ENCODE assay signal across 12 mouse cellular contexts in genomic region chr6:97431309-97432004, GRCm38 (mm10).
DNase-seq lines count a peak whose midpoint lies in the region; ATAC-seq and TF ChIP-seq lines count a peak whose summit lies in the region.
"Had no signal": no experiment of that assay in that cellular context is flagged by ENCODE, and none has a peak within 500 bp of the region (broad histone marks: within the 10 kb centered on the region; RNA-seq: fewer than 3 reads in every experiment).

No protein-coding gene starts in this region.

- H3K27ac ChIP-seq in left cerebral cortex, adult 2 months: peak overlapping the region; percentile 28; the same call in 1 of the 2 replicates
- H3K27ac ChIP-seq: hindbrain, embryonic 12.5 days had no signal

- no peak overlapping the region for H3K4me3 ChIP-seq in left cerebral cortex, adult 2 months
- H3K4me3 ChIP-seq: hindbrain, embryonic 12.5 days had no signal

- TF ChIP-seq CTCF in left cerebral cortex, adult 2 months (IDR thresholded peaks at IDR 0.05): no peak

- intact Hi-C loops in heart, postnatal 25 days (cut with DNase I): no loop called here
- intact Hi-C loops in left cerebral cortex, adult 2 months (cut with DNase I): no loop called here

- peak; percentile 78 for ATAC-seq in megakaryocyte progenitor cell, adult 5-6 weeks (replicated peaks; ENCODE audit: poor library complexity)
- no peak for ATAC-seq in inflammation-experienced regulatory T-cells, adult 6 months

- peak; percentile 97 for DNase-seq in heart, adult 11 months
- DNase-seq in heart, postnatal 25 days (ENCODE audit: low spot score): no peak
- no peak for DNase-seq in left cerebral cortex, adult 2 months (ENCODE audit: extremely low spot score in 1 of 2, low spot score in 2 of 2)
- DNase-seq in left cerebral cortex, adult 8-10 months (ENCODE audit: low spot score in 2 of 2): no peak
- peak; percentile 23 for DNase-seq in brain, adult 2 months (ENCODE audit: low read depth, low spot score)
- no peak for DNase-seq in yolk sac, embryonic 10.5 days (ENCODE audit: low spot score)
- DNase-seq: gastrocnemius, postnatal 14 days; kidney, postnatal 25 days; thymus, adult 18-20 months had no signal

Comparison
In these comparisons a context has a peak if more than half of its experiments do, and no peak if none do; other contexts are left out.
1. DNase-seq: peak in heart, adult 11 months (single experiment) and brain, adult 2 months (single experiment); none in heart, postnatal 25 days (single experiment), left cerebral cortex, adult 2 months (0 of 2), left cerebral cortex, adult 8-10 months (0 of 2) and yolk sac, embryonic 10.5 days (single experiment).